Mouse (Mus musculus): ENCODE measurements around the gene Parp16.

GRCm38 (mm10) chr9:65178336-65179213 lies 16.6 kb upstream of the Parp16 start:
- TF ChIP-seq POLR2A (IDR thresholded peaks at IDR 0.05; ENCODE audit: borderline replicate concordance, extremely low read depth, low read depth, low read length) (no peak), CTCF (IDR thresholded peaks at IDR 0.05; ENCODE audit: insufficient read depth, low read length) (no peak)
